Mouse (Mus musculus) testis, adult 2 months (tissue): ENCODE results near the gene Epb41.

Experiments used
- CTCF ChIP-seq: fragments of 200-500 bp; IDR thresholded peaks from 2 replicates; pipeline ENCODE4 v1.5.1; 2012; ENCODE audit warnings: low read depth, mild to moderate bottlenecking, inconsistent platforms, low read length, moderate library complexity; ENCODE audit not compliant: control insufficient read depth, insufficient read depth, insufficient replicate concordance
- POLR2A ChIP-seq: fragments of 200-500 bp; IDR thresholded peaks from 2 replicates; pipeline ENCODE4 v1.6.1; 2012; ENCODE audit warnings: low read depth, mild to moderate bottlenecking, inconsistent platforms, low read length, moderate library complexity; ENCODE audit not compliant: control insufficient read depth

DNA sequence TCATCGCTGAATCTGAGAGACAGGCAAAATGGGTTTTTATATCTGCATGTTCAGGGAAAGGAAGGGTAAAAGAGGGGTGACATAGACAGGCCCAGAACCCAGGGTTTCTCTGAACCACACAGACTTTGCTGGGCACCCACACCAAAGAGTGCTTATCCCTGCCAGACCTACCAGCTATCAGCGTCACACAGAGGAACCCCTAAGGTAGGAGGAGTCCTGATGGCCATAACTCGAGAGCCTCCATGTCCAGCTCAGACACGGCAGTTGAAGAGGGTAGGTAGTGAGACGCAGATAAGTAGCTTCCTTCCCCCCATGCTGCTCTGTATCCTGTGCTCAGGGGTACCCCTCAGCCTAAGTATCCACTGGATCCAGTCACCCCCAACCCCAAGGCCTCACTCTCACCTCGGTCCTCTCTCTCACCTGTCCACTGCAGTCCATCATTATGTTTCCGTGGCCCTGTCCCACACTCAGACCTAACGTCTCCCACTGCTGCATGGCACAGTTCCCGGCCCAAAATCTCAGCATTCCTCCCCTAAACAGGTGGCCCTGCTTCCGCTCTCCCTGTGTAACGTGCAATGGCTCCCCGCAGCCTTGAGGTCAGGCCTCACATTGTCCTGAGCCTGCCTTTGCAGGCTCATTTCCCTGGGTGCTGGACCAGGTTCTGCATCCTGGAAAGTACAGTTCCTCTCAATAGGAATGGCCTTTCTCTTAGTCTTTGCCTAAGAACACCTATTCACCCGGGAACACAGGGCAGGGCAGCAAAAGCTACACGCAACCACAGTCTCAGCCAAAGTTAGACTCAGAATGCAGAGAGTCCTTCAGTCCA is 7.8 kb downstream of the Epb41 start:
- TF ChIP-seq CTCF (no peak), POLR2A (no peak)
